Mouse (Mus musculus): ENCODE data around the gene Sugct. TPM values are rescaled to one million over a fixed set of nuclear protein-coding genes. Genes with fewer than 3 reads are reported as not detected.
A peak's percentile ranks its signal among the peaks of the same experiment; 100 is the strongest.

Gene Sugct
- polyA plus RNA-seq, 2 experiments: 2.4 to 3.6 TPM

DNA sequence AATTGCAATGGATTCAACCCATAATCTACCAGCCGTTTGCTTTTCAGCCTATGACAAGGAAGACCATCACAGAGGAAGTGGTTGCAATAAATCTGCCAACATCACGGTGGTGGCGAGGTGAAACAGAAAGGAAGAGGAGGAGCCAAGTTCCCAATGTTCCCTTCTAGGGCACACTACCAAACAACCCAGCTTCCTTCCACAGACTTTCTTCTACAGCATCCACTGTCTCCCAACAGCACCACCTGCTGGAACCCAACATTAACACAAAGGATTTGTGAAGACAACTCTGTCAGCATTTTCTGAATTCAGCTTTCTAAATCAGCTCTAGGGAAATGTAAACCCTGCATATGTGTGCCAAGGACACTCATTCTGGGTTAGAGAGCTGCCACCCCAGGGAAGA, 666.8 kb downstream of the Sugct start:
- Histone ChIP-seq H3K4me1 (ENCODE audit: control insufficient read depth, insufficient read depth, low read length) (0 out of 2 replicates have a peak, but pooled peaks cover 4% of the 10 kb centered on the region), H3K27me3 (ENCODE audit: control insufficient read depth, insufficient read depth, low read length) (no peaks in the 10 kb centered on the region), H3K9ac (ENCODE audit: low read depth, low read length, severe bottlenecking) (no peak overlapping the region), H3K36me3 (ENCODE audit: control insufficient read depth, insufficient read depth, low read length) (no peaks in the 10 kb centered on the region), H3K4me2 (replicated peaks; ENCODE audit: low read depth, low read length, severe bottlenecking) (no peak overlapping the region), H3K4me3 (replicated peaks; ENCODE audit: low read length) (no peak overlapping the region), H3K9me3 (ENCODE audit: control insufficient read depth, low read length) (peaks cover 4% of the 10 kb centered on the region; the same call in 1 of the 2 replicates), H3K27ac (replicated peaks; ENCODE audit: low read depth, low read length) (no peak overlapping the region)
- TF ChIP-seq POLR2A (IDR thresholded peaks at IDR 0.05; ENCODE audit: borderline replicate concordance, extremely low read depth, insufficient read depth, insufficient read length): no peak
- ATAC-seq (ENCODE audit: low FRiP score, low read depth) (peak; percentile 53; the same call in 1 of the 2 replicates), DNase-seq (ENCODE audit: low spot score) (peak; percentile 36)
- WGBS: 36% methylated on average over 3 of the region's 3 CpGs

DNA sequence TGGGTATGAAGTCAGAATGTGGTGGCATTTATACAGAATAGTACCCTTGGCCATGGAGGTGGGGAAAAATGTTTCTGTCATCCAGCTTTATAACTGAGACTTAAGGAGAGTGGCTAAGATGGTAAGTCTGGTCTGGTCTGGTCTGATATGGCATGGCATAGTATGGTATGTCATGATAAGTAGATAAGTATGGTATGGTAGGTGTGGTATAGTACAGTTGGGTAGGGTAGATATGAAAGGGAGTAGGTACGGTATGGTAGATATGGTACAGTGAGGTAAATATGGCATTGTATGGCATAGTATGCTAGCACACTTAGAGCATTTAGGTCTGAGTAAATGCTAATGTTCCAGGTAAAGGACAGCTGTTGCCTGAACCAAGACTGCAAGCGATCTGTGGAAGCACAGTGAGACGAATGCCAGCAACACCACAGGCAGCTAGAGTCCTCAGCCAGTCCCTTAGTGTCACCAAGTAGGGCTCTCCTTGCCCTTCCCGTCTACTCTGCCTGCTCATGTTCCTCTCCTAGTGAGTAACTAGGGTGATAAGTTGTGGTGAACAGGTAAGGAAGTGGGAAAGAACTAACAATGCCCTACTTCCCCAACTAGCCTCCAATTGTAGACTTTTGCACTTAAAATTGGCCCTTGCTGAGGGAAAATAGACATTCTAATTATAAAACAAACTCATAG, 667.4 kb downstream of the Sugct start:
- H3K36me3 ChIP-seq (ENCODE audit: control insufficient read depth, insufficient read depth, low read length): no peaks in the 10 kb centered on the region
- peaks cover 4% of the 10 kb centered on the region; the same call in 1 of the 2 replicates for H3K9me3 ChIP-seq (ENCODE audit: control insufficient read depth, low read length)
- DNase-seq (ENCODE audit: low spot score) (no peak), ATAC-seq (ENCODE audit: low FRiP score, low read depth) (no peak)
- H3K9ac ChIP-seq (ENCODE audit: low read depth, low read length, severe bottlenecking): no peak overlapping the region
- no peaks in the 10 kb centered on the region for H3K27me3 ChIP-seq (ENCODE audit: control insufficient read depth, insufficient read depth, low read length)
- no peak for TF ChIP-seq POLR2A (IDR thresholded peaks at IDR 0.05; ENCODE audit: borderline replicate concordance, extremely low read depth, insufficient read depth, insufficient read length)
- 0 out of 2 replicates have a peak, but pooled peaks cover 4% of the 10 kb centered on the region for H3K4me1 ChIP-seq (ENCODE audit: control insufficient read depth, insufficient read depth, low read length)
- no peak overlapping the region for H3K4me3 ChIP-seq (replicated peaks; ENCODE audit: low read length)
- no peak overlapping the region for H3K27ac ChIP-seq (replicated peaks; ENCODE audit: low read depth, low read length)
- H3K4me2 ChIP-seq (replicated peaks; ENCODE audit: low read depth, low read length, severe bottlenecking): no peak overlapping the region
- 88% methylated on average over 4 of the region's 4 CpGs for WGBS

GRCm38 (mm10) chr13:17027001-17027400, 668.4 kb downstream of the Sugct start:
- Histone ChIP-seq H3K27me3 (ENCODE audit: control insufficient read depth, insufficient read depth, low read length) (no peaks in the 10 kb centered on the region), H3K27ac (replicated peaks; ENCODE audit: low read depth, low read length) (no peak overlapping the region), H3K4me2 (replicated peaks; ENCODE audit: low read depth, low read length, severe bottlenecking) (no peak overlapping the region), H3K4me3 (replicated peaks; ENCODE audit: low read length) (no peak overlapping the region), H3K9me3 (ENCODE audit: control insufficient read depth, low read length) (peaks cover 4% of the 10 kb centered on the region; the same call in 1 of the 2 replicates), H3K36me3 (ENCODE audit: control insufficient read depth, insufficient read depth, low read length) (no peaks in the 10 kb centered on the region), H3K4me1 (ENCODE audit: control insufficient read depth, insufficient read depth, low read length) (0 out of 2 replicates have a peak, but pooled peaks cover 4% of the 10 kb centered on the region), H3K9ac (ENCODE audit: low read depth, low read length, severe bottlenecking) (no peak overlapping the region)
- WGBS: 12% methylated on average over 2 of the region's 2 CpGs
- peak; percentile 60 for DNase-seq (ENCODE audit: low spot score)
- ATAC-seq (ENCODE audit: low FRiP score, low read depth): peak; percentile 26; the same call in 1 of the 2 replicates
- no peak for TF ChIP-seq POLR2A (IDR thresholded peaks at IDR 0.05; ENCODE audit: borderline replicate concordance, extremely low read depth, insufficient read depth, insufficient read length)

- DNase-seq (ENCODE audit: low spot score): no peak
- Histone ChIP-seq H3K4me3 (replicated peaks; ENCODE audit: low read length) (no peak overlapping the region), H3K9ac (ENCODE audit: low read depth, low read length, severe bottlenecking) (no peak overlapping the region), H3K4me2 (replicated peaks; ENCODE audit: low read depth, low read length, severe bottlenecking) (no peak overlapping the region), H3K27ac (replicated peaks; ENCODE audit: low read depth, low read length) (no peak overlapping the region), H3K9me3 (ENCODE audit: control insufficient read depth, low read length) (no peaks in the 10 kb centered on the region), H3K4me1 (ENCODE audit: control insufficient read depth, insufficient read depth, low read length) (no peaks in the 10 kb centered on the region), H3K36me3 (ENCODE audit: control insufficient read depth, insufficient read depth, low read length) (no peaks in the 10 kb centered on the region), H3K27me3 (ENCODE audit: control insufficient read depth, insufficient read depth, low read length) (no peaks in the 10 kb centered on the region)
- WGBS: 89% methylated on average over 2 of the region's 2 CpGs
- no peak for ATAC-seq (ENCODE audit: low FRiP score, low read depth)
- no peak for TF ChIP-seq POLR2A (IDR thresholded peaks at IDR 0.05; ENCODE audit: borderline replicate concordance, extremely low read depth, insufficient read depth, insufficient read length)
These were observed 698.9 kb downstream of the Sugct start for GRCm38 (mm10) chr13:16996464-16996863.

GRCm38 (mm10) chr13:16995321-16995720, 700.0 kb downstream of the Sugct start:
- no peak for TF ChIP-seq POLR2A (IDR thresholded peaks at IDR 0.05; ENCODE audit: borderline replicate concordance, extremely low read depth, insufficient read depth, insufficient read length)
- H3K9me3 ChIP-seq (ENCODE audit: control insufficient read depth, low read length): no peaks in the 10 kb centered on the region
- H3K27ac ChIP-seq (replicated peaks; ENCODE audit: low read depth, low read length): no peak overlapping the region
- H3K9ac ChIP-seq (ENCODE audit: low read depth, low read length, severe bottlenecking): no peak overlapping the region
- no peak overlapping the region for H3K4me3 ChIP-seq (replicated peaks; ENCODE audit: low read length)
- H3K4me2 ChIP-seq (replicated peaks; ENCODE audit: low read depth, low read length, severe bottlenecking): no peak overlapping the region
- no peaks in the 10 kb centered on the region for H3K4me1 ChIP-seq (ENCODE audit: control insufficient read depth, insufficient read depth, low read length)
- H3K27me3 ChIP-seq (ENCODE audit: control insufficient read depth, insufficient read depth, low read length): no peaks in the 10 kb centered on the region
- 78% methylated on average over 3 of the region's 3 CpGs for WGBS
- ATAC-seq (ENCODE audit: low FRiP score, low read depth) (no peak), DNase-seq (ENCODE audit: low spot score) (no peak)
- no peaks in the 10 kb centered on the region for H3K36me3 ChIP-seq (ENCODE audit: control insufficient read depth, insufficient read depth, low read length)
